Mouse (Mus musculus): Measurements from ENCODE around the gene Fam20a. TPM values are rescaled to one million over a fixed set of nuclear protein-coding genes. Genes with fewer than 3 reads are reported as not detected.
"Not testable (repeated sequence)": the region's sequence is repeated elsewhere in the genome, so short reads cannot be mapped to it uniquely, and the experiment has no call there.

Gene Fam20a
- total and polyA plus RNA-seq, 3 experiments = 5.8 to 6.3 (median 6.1) TPM

DNA sequence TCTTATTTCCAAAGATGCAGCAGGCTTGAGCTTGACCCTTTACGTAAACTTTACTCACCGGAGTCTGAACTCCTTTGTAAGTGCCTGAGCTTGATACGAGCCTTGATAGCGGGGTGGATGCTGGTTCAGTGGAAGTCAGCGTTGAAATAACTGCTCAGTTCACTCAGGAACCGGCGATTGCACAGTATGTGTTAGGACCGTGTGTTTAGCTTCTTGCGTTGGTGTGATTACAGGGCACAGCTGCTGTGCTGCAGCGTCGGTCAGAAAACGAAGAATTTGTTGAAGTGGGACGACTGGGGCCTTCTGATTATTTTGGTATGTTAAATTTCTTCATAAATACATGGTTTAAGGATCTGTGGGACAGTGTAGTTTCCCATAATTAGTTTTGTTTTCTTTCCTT, 55.7 kb downstream of the Fam20a start:
- WGBS = 85% methylated on average over 13 of the region's 13 CpGs
- 0 out of 2 replicates have a peak, but pooled peaks cover 1% of the 10 kb centered on the region for H3K79me2 ChIP-seq (replicated peaks; ENCODE audit: control insufficient read depth, insufficient read depth, low read length)
- H3K27me3 ChIP-seq (ENCODE audit: control insufficient read depth, insufficient read depth, low read length) = no peaks in the 10 kb centered on the region
- no peak for DNase-seq
- no peak overlapping the region for H3K4me3 ChIP-seq
- intact Hi-C loops (cut with DNase I) = loop anchor here (2.0 kb wide), 1 partner anchor 14 kb away; no protein-coding TSS in a partner anchor
- peaks cover 35% of the 10 kb centered on the region for H3K36me3 ChIP-seq (ENCODE audit: control insufficient read depth, insufficient read depth, low read length)
- peaks cover 11% of the 10 kb centered on the region for H3K4me1 ChIP-seq (ENCODE audit: control insufficient read depth, insufficient read depth, low read length)
- no peak overlapping the region for H3K27ac ChIP-seq
- TF ChIP-seq CTCF (IDR thresholded peaks at IDR 0.05) (no peak), POLR2A (IDR thresholded peaks at IDR 0.05; ENCODE audit: insufficient read depth, low read depth, low read length) (no peak), EP300 (IDR thresholded peaks at IDR 0.05; ENCODE audit: insufficient read depth, low read depth, low read length) (no peak)
- H3K9ac ChIP-seq (ENCODE audit: low read depth, low read length) = no peak overlapping the region

DNA sequence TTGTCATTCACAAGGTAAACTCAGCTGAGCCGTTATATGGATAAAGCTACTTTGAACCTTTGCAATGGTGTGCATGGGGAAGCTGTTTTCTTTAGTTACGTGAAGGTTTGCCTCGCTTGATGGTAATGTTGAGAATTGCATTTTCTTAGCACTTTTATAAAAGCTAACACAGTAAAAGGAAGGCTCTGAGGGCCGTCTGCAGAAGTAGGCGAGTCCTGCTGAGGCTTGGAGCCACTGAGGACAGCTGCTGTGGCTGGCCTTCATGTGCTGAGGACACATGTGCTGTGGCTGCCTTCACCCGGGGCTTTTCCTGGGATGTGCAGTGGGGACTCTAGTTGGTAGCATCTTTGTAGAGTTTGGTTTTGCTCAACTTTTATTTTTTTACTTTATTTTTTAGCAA, 56.7 kb downstream of the Fam20a start:
- H3K36me3 ChIP-seq (ENCODE audit: control insufficient read depth, insufficient read depth, low read length) = peaks cover 38% of the 10 kb centered on the region
- DNase-seq = no peak
- peaks cover 6% of the 10 kb centered on the region for H3K4me1 ChIP-seq (ENCODE audit: control insufficient read depth, insufficient read depth, low read length)
- no peak overlapping the region for H3K9ac ChIP-seq (ENCODE audit: low read depth, low read length)
- WGBS = 72% methylated on average over 6 of the region's 6 CpGs
- no peaks in the 10 kb centered on the region for H3K27me3 ChIP-seq (ENCODE audit: control insufficient read depth, insufficient read depth, low read length)
- 0 out of 2 replicates have a peak, but pooled peaks cover 1% of the 10 kb centered on the region for H3K79me2 ChIP-seq (replicated peaks; ENCODE audit: control insufficient read depth, insufficient read depth, low read length)
- no peak overlapping the region for H3K4me3 ChIP-seq
- TF ChIP-seq CTCF (IDR thresholded peaks at IDR 0.05) (no peak), POLR2A (IDR thresholded peaks at IDR 0.05; ENCODE audit: insufficient read depth, low read depth, low read length) (no peak), EP300 (IDR thresholded peaks at IDR 0.05; ENCODE audit: insufficient read depth, low read depth, low read length) (no peak)
- no peak overlapping the region for H3K27ac ChIP-seq
- intact Hi-C loops (cut with DNase I) = no loop called here

DNA sequence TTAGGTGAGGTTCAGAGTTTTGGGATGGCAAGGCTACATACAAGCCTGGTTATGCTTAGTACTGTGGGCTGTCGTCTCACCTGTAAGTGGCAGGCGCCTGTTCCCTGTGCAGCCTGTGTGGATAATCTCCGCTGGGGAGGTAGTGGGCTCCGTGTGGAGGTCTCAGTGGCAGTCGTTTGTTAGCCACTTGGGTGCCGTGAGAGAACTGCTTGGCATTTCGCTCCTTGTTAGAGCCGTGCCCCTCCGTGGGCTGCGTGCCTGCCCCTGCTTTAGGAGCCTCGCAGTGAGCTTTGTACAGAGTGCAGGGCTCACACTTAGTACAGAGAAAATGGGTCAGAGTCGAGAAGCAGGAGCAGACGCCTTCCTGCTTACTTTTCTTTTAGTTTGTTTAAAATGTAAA, 57.8 kb downstream of the Fam20a start:
- Histone ChIP-seq H3K4me3 (no peak overlapping the region), H3K9ac (ENCODE audit: low read depth, low read length) (no peak overlapping the region), H3K79me2 (replicated peaks; ENCODE audit: control insufficient read depth, insufficient read depth, low read length) (0 out of 2 replicates have a peak, but pooled peaks cover 1% of the 10 kb centered on the region), H3K27me3 (ENCODE audit: control insufficient read depth, insufficient read depth, low read length) (no peaks in the 10 kb centered on the region), H3K27ac (no peak overlapping the region), H3K36me3 (ENCODE audit: control insufficient read depth, insufficient read depth, low read length) (peaks cover 38% of the 10 kb centered on the region), H3K4me1 (ENCODE audit: control insufficient read depth, insufficient read depth, low read length) (peaks cover 1% of the 10 kb centered on the region; the same call in 1 of the 2 replicates)
- DNase-seq = no peak
- 71% methylated on average over 13 of the region's 13 CpGs for WGBS
- TF ChIP-seq CTCF (IDR thresholded peaks at IDR 0.05) (no peak), POLR2A (IDR thresholded peaks at IDR 0.05; ENCODE audit: insufficient read depth, low read depth, low read length) (no peak), EP300 (IDR thresholded peaks at IDR 0.05; ENCODE audit: insufficient read depth, low read depth, low read length) (no peak)
- intact Hi-C loops (cut with DNase I) = no loop called here

DNA sequence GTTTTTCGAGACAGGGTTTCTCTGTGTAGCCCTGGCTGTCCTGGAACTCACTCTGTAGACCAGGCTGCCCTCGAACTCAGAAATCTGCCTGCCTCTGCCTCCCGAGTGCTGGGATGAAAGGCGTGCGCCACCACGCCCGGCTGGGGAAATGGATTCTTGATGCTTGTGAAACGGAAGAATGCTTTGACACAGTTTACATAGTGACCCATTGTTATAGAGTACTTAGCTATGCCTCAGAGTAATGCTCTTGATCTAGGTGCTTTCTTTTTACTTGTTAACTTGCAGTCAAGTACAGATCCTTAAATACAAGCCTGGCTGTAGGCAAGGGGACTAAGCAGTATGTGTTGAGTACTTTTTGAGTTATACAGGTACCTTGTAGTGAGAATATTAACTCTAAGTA, 61.6 kb downstream of the Fam20a start:
- intact Hi-C loops (cut with DNase I); DNase-seq; H3K27me3 ChIP-seq (ENCODE audit: control insufficient read depth, insufficient read depth, low read length); H3K4me3 ChIP-seq; H3K27ac ChIP-seq; H3K79me2 ChIP-seq (replicated peaks; ENCODE audit: control insufficient read depth, insufficient read depth, low read length); H3K9ac ChIP-seq (ENCODE audit: low read depth, low read length); H3K4me1 ChIP-seq (ENCODE audit: control insufficient read depth, insufficient read depth, low read length): not testable (repeated sequence)
- peaks cover 48% of the 10 kb centered on the region for H3K36me3 ChIP-seq (ENCODE audit: control insufficient read depth, insufficient read depth, low read length)
- WGBS = 77% methylated on average over 8 of the region's 8 CpGs

DNA sequence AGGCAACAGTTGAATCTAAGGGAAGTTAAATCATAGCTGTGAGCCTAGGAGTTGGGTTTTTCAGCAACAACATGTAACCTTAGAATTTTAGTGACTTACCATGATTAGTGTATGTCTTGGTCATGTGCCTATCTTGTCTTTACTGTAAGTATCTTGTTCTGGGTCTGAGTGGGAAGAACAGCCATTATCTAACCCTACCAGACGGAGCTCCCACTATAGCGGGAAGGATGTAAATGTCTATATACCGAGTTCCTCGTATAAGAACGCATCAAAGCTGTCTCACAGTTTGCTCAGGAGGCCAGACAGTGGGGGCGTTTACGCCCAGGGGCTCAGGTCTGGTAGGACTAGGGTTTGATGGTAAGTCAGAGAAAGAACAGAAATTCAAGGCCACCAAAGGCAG, 65.8 kb downstream of the Fam20a start:
- no peak for TF ChIP-seq CTCF (IDR thresholded peaks at IDR 0.05)
- no peak for TF ChIP-seq POLR2A (IDR thresholded peaks at IDR 0.05; ENCODE audit: insufficient read depth, low read depth, low read length)
- no peak for TF ChIP-seq EP300 (IDR thresholded peaks at IDR 0.05; ENCODE audit: insufficient read depth, low read depth, low read length)

DNA sequence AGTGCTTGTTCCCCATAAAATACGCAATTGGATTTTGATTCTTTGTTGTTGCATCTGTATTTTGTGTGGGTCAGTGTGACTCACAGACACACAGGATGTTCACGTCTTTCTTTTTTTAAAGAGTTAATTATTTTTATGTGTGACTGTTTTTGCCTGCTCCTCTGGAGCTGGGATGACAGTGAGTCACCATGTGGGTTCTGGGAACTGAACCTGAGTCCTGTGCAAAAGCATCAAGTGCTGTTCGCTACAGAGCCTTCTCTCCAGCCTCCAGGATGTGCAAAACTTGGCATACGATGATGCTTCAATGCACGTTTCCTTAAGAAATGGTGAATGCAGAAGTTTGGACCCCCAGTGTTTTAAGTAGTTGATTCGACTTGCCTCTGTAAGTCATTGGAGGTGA, 67.5 kb downstream of the Fam20a start:
- intact Hi-C loops (cut with DNase I) = loop anchor here (5.0 kb wide), 1 partner anchor 42 kb away; the partner anchor contains the start of gene Wipi1
- H3K36me3 ChIP-seq (ENCODE audit: control insufficient read depth, insufficient read depth, low read length) = peaks cover 47% of the 10 kb centered on the region
- 32% methylated on average over 6 of the region's 6 CpGs for WGBS

More for the DNA sequence above, 65.8 kb downstream of the Fam20a start:
- Histone ChIP-seq H3K27me3 (ENCODE audit: control insufficient read depth, insufficient read depth, low read length) (no peaks in the 10 kb centered on the region), H3K4me3 (no peak overlapping the region), H3K4me1 (ENCODE audit: control insufficient read depth, insufficient read depth, low read length) (peaks cover 15% of the 10 kb centered on the region), H3K9ac (ENCODE audit: low read depth, low read length) (no peak overlapping the region), H3K27ac (no peak overlapping the region), H3K79me2 (replicated peaks; ENCODE audit: control insufficient read depth, insufficient read depth, low read length) (peaks cover 8% of the 10 kb centered on the region), H3K36me3 (ENCODE audit: control insufficient read depth, insufficient read depth, low read length) (peaks cover 55% of the 10 kb centered on the region)
- WGBS = 65% methylated on average over 7 of the region's 7 CpGs
- intact Hi-C loops (cut with DNase I) = no loop called here
- DNase-seq = no peak

More for the DNA sequence above, 67.5 kb downstream of the Fam20a start:
- DNase-seq = no peak
- TF ChIP-seq CTCF (IDR thresholded peaks at IDR 0.05) (no peak), EP300 (IDR thresholded peaks at IDR 0.05; ENCODE audit: insufficient read depth, low read depth, low read length) (no peak), POLR2A (IDR thresholded peaks at IDR 0.05; ENCODE audit: insufficient read depth, low read depth, low read length) (no peak)
- Histone ChIP-seq H3K4me1 (ENCODE audit: control insufficient read depth, insufficient read depth, low read length) (peaks cover 16% of the 10 kb centered on the region), H3K27me3 (ENCODE audit: control insufficient read depth, insufficient read depth, low read length) (no peaks in the 10 kb centered on the region), H3K4me3 (no peak overlapping the region), H3K27ac (no peak overlapping the region), H3K79me2 (replicated peaks; ENCODE audit: control insufficient read depth, insufficient read depth, low read length) (peaks cover 8% of the 10 kb centered on the region), H3K9ac (ENCODE audit: low read depth, low read length) (no peak overlapping the region)
